Mouse (Mus musculus) kidney, adult 2 months (tissue): ENCODE results near the gene Ctdnep1. TPM values are rescaled to one million over a fixed set of nuclear protein-coding genes. Genes with fewer than 3 reads are reported as not detected.
"Not testable (repeated sequence)": the region's sequence is repeated elsewhere in the genome, so short reads cannot be mapped to it uniquely, and the experiment has no call there.

Experiments used
- DNase-seq: peaks from one replicate; pipeline ENCODE4 v3.0.0; 2021
- H3K27ac ChIP-seq: fragments of 200-500 bp; 2 replicates; pipeline ENCODE4 v1.5.1; 2012; ENCODE audit warnings: low read depth, low read length, control low read depth, inconsistent platforms; ENCODE audit not compliant: insufficient read depth
- H3K27me3 ChIP-seq: fragments of 200-500 bp; replicated peaks from 2 replicates; pipeline ENCODE4 v1.6.1; 2012; ENCODE audit warnings: mild to moderate bottlenecking, moderate library complexity, low read length, inconsistent platforms; ENCODE audit not compliant: control insufficient read depth, insufficient read depth
- H3K36me3 ChIP-seq: fragments of 200-500 bp; 2 replicates; pipeline ENCODE4 v1.6.1; 2012; ENCODE audit warnings: mild to moderate bottlenecking, moderate library complexity, low read length, inconsistent platforms; ENCODE audit not compliant: control insufficient read depth, insufficient read depth
- H3K4me1 ChIP-seq: fragments of 200-500 bp; 2 replicates; pipeline ENCODE4 v1.6.1; 2011; ENCODE audit warnings: low read length; ENCODE audit not compliant: control insufficient read depth, insufficient read depth
- H3K4me3 ChIP-seq: fragments of 200-500 bp; 2 replicates; pipeline ENCODE4 v1.5.1; 2011; ENCODE audit warnings: mild to moderate bottlenecking, low read depth, low read length, control low read depth; ENCODE audit not compliant: insufficient read depth
- CTCF ChIP-seq: fragments of 200-500 bp; conservative IDR thresholded peaks from 2 replicates; pipeline ENCODE4 v1.5.1; 2011; ENCODE audit warnings: low read depth, mild to moderate bottlenecking, control low read depth, low read length, moderate library complexity, mixed read lengths; ENCODE audit not compliant: insufficient read depth, insufficient read length
- POLR2A ChIP-seq: fragments of 200-500 bp; IDR thresholded peaks from one replicate; pipeline ENCODE4 v1.6.1; 2011; ENCODE audit warnings: low read depth, low read length, control low read depth
- WGBS: fragments of 180-500 bp; shearing (Covaris S2); methylation state at CpG from one replicate; pipeline ENCODE4 v1.1.7; 2018; 5-methylcytosine and 5-hydroxymethylcytosine counted together
- polyA plus RNA-seq: library from polyadenylated mRNA; depleted of rRNA; stranded (reverse); fragments of >200 nt; gene quantifications from 2 replicates; pipeline ENCODE4 v1.2.3, GENCODE M21; 2012

The Ctdnep1 gene
- polyA plus RNA-seq, 1 experiment, result 104 TPM

- no peak for DNase-seq
- H3K4me1 ChIP-seq, result peaks cover 11% of the 10 kb centered on the region; the same call in 1 of the 2 replicates
- 82% methylated on average over 10 of the region's 10 CpGs for WGBS
- H3K27me3 ChIP-seq, result no peaks in the 10 kb centered on the region
- peaks cover under 1% of the 10 kb centered on the region for H3K36me3 ChIP-seq
- TF ChIP-seq POLR2A (no peak), CTCF (no peak)
- H3K4me3 ChIP-seq, result no peak overlapping the region
- no peak overlapping the region for H3K27ac ChIP-seq
Measured at GRCm38 (mm10) chr11:70010961-70011360, 30.0 kb downstream of the Ctdnep1 start.

- Histone ChIP-seq H3K4me1 (peaks cover 11% of the 10 kb centered on the region; the same call in 1 of the 2 replicates), H3K27ac (no peak overlapping the region), H3K36me3 (no peaks in the 10 kb centered on the region; the same call in none of the 2 replicates), H3K4me3 (no peak overlapping the region), H3K27me3 (no peaks in the 10 kb centered on the region)
- WGBS, result 86% methylated on average over 9 of the region's 9 CpGs
- TF ChIP-seq CTCF (no peak), POLR2A (no peak)
- DNase-seq, result no peak
Measured at GRCm38 (mm10) chr11:70012931-70013330, 32.0 kb downstream of the Ctdnep1 start.

- no peak overlapping the region for H3K4me3 ChIP-seq
- no peaks in the 10 kb centered on the region for H3K27me3 ChIP-seq
- DNase-seq, result no peak
- WGBS, result 86% methylated on average over 3 of the region's 3 CpGs
- peaks cover 11% of the 10 kb centered on the region; the same call in 1 of the 2 replicates for H3K4me1 ChIP-seq
- TF ChIP-seq CTCF (no peak), POLR2A (no peak)
- H3K27ac ChIP-seq, result no peak overlapping the region
- no peaks in the 10 kb centered on the region; the same call in none of the 2 replicates for H3K36me3 ChIP-seq
Measured at GRCm38 (mm10) chr11:70013408-70013807, 32.5 kb downstream of the Ctdnep1 start.

- peaks cover 11% of the 10 kb centered on the region; the same call in 1 of the 2 replicates for H3K4me1 ChIP-seq
- no peak for TF ChIP-seq CTCF
- TF ChIP-seq POLR2A, result no peak
- no peak overlapping the region for H3K4me3 ChIP-seq
- H3K27ac ChIP-seq, result no peak overlapping the region
- H3K36me3 ChIP-seq, result no peaks in the 10 kb centered on the region; the same call in none of the 2 replicates
- H3K27me3 ChIP-seq, result no peaks in the 10 kb centered on the region
- DNase-seq, result no peak
- 63% methylated on average over 5 of the region's 5 CpGs for WGBS
Measured at GRCm38 (mm10) chr11:70014051-70014450, 33.1 kb downstream of the Ctdnep1 start.

DNA sequence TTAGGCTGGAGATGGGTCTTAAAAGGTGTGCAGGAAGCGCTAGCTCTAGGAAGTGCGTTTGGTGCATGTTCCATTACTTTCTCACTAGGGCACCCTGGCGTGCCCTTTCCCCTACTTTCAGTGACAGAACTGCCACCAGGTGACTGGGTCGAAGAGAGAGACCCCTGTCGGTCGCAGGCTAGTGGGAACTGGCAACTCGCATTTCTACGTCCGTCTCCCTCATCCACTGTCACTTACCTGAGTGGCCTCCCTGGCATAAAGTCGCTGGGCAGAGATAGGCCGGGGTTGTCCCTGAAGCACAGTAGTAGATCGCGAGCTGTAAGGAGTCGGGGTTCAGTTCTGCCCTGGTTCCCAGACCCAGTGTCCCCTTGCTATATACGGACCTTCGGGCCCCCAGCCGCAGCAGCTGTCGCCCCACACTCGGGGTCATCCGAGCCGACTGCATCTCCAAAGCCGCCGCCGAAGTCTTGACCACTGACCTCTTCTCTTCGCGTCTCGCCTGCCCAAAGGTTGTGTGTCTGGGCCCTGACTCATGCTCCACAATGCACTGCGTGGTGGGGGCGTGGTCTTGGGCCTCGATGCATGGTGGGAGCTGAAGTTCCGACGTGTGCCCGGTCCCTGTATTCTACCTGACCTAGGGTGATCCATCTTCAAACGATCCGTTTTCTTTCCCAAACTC, 34.1 kb downstream of the Ctdnep1 start, which contains the start of gene Acadvl:
TSS of gene Acadvl (minus strand) at position 532 of the 679 bp plus-strand sequence.
- H3K4me3 ChIP-seq, result peak within 1 kb of the TSS; percentile 73
- peak; percentile 96 for DNase-seq
- peak within 1 kb of the TSS; percentile 65 for H3K27ac ChIP-seq
- under 1% methylated on average over 35 of the region's 35 CpGs for WGBS
- H3K36me3 ChIP-seq, result no peaks in the 10 kb centered on the region; the same call in none of the 2 replicates
- peaks cover 11% of the 10 kb centered on the region; the same call in 1 of the 2 replicates for H3K4me1 ChIP-seq
- peak; percentile 42 for TF ChIP-seq CTCF
- TF ChIP-seq POLR2A, result peak; percentile 75
- H3K27me3 ChIP-seq, result no peaks in the 10 kb centered on the region

DNA sequence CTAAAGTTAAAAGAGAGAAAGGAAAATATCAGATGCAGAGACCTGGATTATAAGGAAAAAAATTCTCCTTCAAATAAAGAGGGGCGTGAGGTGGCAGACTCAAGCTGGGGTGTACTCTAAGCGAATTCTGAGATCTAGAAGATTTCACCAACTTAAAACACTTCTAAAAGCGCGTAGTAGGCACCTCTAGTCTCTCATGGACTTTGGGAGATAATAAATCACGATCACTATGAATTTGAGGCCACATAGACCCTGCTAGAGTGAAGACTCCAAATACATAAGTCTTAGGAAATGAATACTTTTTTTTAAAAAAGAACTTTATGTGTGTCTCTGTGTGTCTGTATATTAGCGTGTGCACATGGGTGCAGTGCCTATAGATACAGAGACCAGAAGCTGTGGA, 34.7 kb downstream of the Ctdnep1 start:
- 67% methylated on average over 6 of the region's 6 CpGs for WGBS
- Histone ChIP-seq H3K4me1 (peaks cover 15% of the 10 kb centered on the region; the same call in 1 of the 2 replicates), H3K27ac (no peak overlapping the region), H3K4me3 (no peak overlapping the region), H3K27me3 (no peaks in the 10 kb centered on the region), H3K36me3 (no peaks in the 10 kb centered on the region; the same call in 1 of the 2 replicates)
- TF ChIP-seq POLR2A (no peak), CTCF (no peak)
- no peak for DNase-seq

- H3K36me3 ChIP-seq, H3K4me3 ChIP-seq, H3K27ac ChIP-seq, H3K27me3 ChIP-seq, DNase-seq: not testable (repeated sequence)
- WGBS, result 77% methylated on average over 2 of the region's 2 CpGs
- peaks cover 15% of the 10 kb centered on the region; the same call in 1 of the 2 replicates for H3K4me1 ChIP-seq
Measured at GRCm38 (mm10) chr11:70016177-70016576, 35.2 kb downstream of the Ctdnep1 start.
